Mouse (Mus musculus) hindbrain, embryonic 12.5 days (tissue): Measurements from ENCODE around the gene Sox6. TPM values are rescaled to one million over a fixed set of nuclear protein-coding genes. Genes with fewer than 3 reads are reported as not detected.

Experiments
- ATAC-seq: fragments of 200-750 bp; cut with Nextera tagmentation; 2 replicates; pipeline ENCODE4 v1.8.0; 2017; ENCODE audit warnings: moderate TSS enrichment; ENCODE audit not compliant: low FRiP score
- H3K27ac ChIP-seq: fragments of 300-500 bp; sonication (generic); 2 replicates; pipeline ENCODE4 v1.5.1; 2016; ENCODE audit warnings: mild to moderate bottlenecking
- H3K27me3 ChIP-seq: fragments of 300-500 bp; sonication (generic); 2 replicates; pipeline ENCODE4 v1.6.1; 2016; ENCODE audit warnings: mild to moderate bottlenecking
- H3K36me3 ChIP-seq: fragments of 300-500 bp; sonication (generic); 2 replicates; pipeline ENCODE4 v1.6.1; 2016; ENCODE audit warnings: mild to moderate bottlenecking
- H3K4me1 ChIP-seq: fragments of 300-500 bp; sonication (generic); 2 replicates; pipeline ENCODE4 v1.6.1; 2016
- H3K4me2 ChIP-seq: fragments of 300-500 bp; sonication (generic); replicated peaks from 2 replicates; pipeline ENCODE4 v1.6.1; 2016; ENCODE audit warnings: mild to moderate bottlenecking
- H3K4me3 ChIP-seq: fragments of 300-500 bp; sonication (generic); 2 replicates; pipeline ENCODE4 v1.5.1; 2016; ENCODE audit warnings: mild to moderate bottlenecking
- H3K9ac ChIP-seq: fragments of 300-500 bp; sonication (generic); 2 replicates; pipeline ENCODE4 v1.6.1; 2016; ENCODE audit warnings: mild to moderate bottlenecking, moderate library complexity
- H3K9me3 ChIP-seq: fragments of 300-500 bp; sonication (generic); replicated peaks from 2 replicates; pipeline ENCODE4 v1.6.1; 2016; ENCODE audit warnings: mild to moderate bottlenecking
- WGBS: fragments of 180-500 bp; shearing (Covaris S2); methylation state at CpG from one replicate; pipeline ENCODE4 v1.1.7; 2016; 5-methylcytosine and 5-hydroxymethylcytosine counted together
- polyA plus RNA-seq: library from polyadenylated mRNA; unstranded; fragments of >200 nt; fragmentation: Nextera tagmentation; extraction: Ambion mirVana; gene quantifications from 2 replicates; pipeline ENCODE4 v1.2.1, GENCODE M21; 2016

Sox6 gene
- polyA plus RNA-seq, 1 experiment from 2014 or later = 55.3 TPM

GRCm38 (mm10) chr7:115904798-115905207 is 133.8 kb downstream of the Sox6 start:
- ATAC-seq = peak; percentile 35; the same call in 1 of the 2 replicates
- Histone ChIP-seq H3K36me3 (no peaks in the 10 kb centered on the region), H3K27ac (no peak overlapping the region), H3K4me1 (peaks cover 17% of the 10 kb centered on the region), H3K27me3 (no peaks in the 10 kb centered on the region), H3K4me2 (no peak overlapping the region), H3K4me3 (no peak overlapping the region), H3K9ac (no peak overlapping the region), H3K9me3 (no peaks in the 10 kb centered on the region)
- WGBS = 51% methylated on average over 9 of the region's 9 CpGs

GRCm38 (mm10) chr7:115903931-115904797 is 134.4 kb downstream of the Sox6 start:
- H3K4me1 ChIP-seq = peaks cover 17% of the 10 kb centered on the region
- ATAC-seq = 0 out of 2 replicates have a peak, but pooled peaks have one; percentile 64
- H3K27ac ChIP-seq = no peak overlapping the region
- WGBS = 55% methylated on average over 5 of the region's 5 CpGs
- H3K9me3 ChIP-seq = no peaks in the 10 kb centered on the region
- H3K9ac ChIP-seq = no peak overlapping the region
- no peaks in the 10 kb centered on the region for H3K27me3 ChIP-seq
- H3K36me3 ChIP-seq = no peaks in the 10 kb centered on the region
- H3K4me2 ChIP-seq = no peak overlapping the region
- no peak overlapping the region for H3K4me3 ChIP-seq

GRCm38 (mm10) chr7:115903368-115903767 is 135.2 kb downstream of the Sox6 start:
- no peak overlapping the region for H3K9ac ChIP-seq
- no peak for ATAC-seq
- no peaks in the 10 kb centered on the region for H3K36me3 ChIP-seq
- H3K4me3 ChIP-seq = no peak overlapping the region
- no peaks in the 10 kb centered on the region for H3K9me3 ChIP-seq
- H3K4me2 ChIP-seq = no peak overlapping the region
- no peak overlapping the region for H3K27ac ChIP-seq
- 7% methylated on average over 1 of the region's 1 CpGs for WGBS
- H3K4me1 ChIP-seq = peaks cover 17% of the 10 kb centered on the region
- H3K27me3 ChIP-seq = no peaks in the 10 kb centered on the region

GRCm38 (mm10) chr7:115895831-115896230 is 142.8 kb downstream of the Sox6 start:
- no peak overlapping the region for H3K27ac ChIP-seq
- WGBS = 88% methylated on average over 6 of the region's 6 CpGs

GRCm38 (mm10) chr7:115895028-115895671 is 143.4 kb downstream of the Sox6 start:
- H3K36me3 ChIP-seq = no peaks in the 10 kb centered on the region
- H3K27me3 ChIP-seq = peaks cover 3% of the 10 kb centered on the region; the same call in 1 of the 2 replicates
- no peak overlapping the region for H3K9ac ChIP-seq
- no peak overlapping the region for H3K27ac ChIP-seq
- H3K4me3 ChIP-seq = no peak overlapping the region
- 84% methylated on average over 4 of the region's 4 CpGs for WGBS
- H3K9me3 ChIP-seq = no peaks in the 10 kb centered on the region
- peaks cover 3% of the 10 kb centered on the region; the same call in 1 of the 2 replicates for H3K4me1 ChIP-seq
- ATAC-seq = no peak
- no peak overlapping the region for H3K4me2 ChIP-seq

More at GRCm38 (mm10) chr7:115895831-115896230, 142.8 kb downstream of the Sox6 start:
- Histone ChIP-seq H3K4me3 (no peak overlapping the region), H3K4me2 (no peak overlapping the region), H3K9me3 (no peaks in the 10 kb centered on the region), H3K4me1 (peaks cover 3% of the 10 kb centered on the region; the same call in 1 of the 2 replicates), H3K36me3 (no peaks in the 10 kb centered on the region), H3K9ac (no peak overlapping the region), H3K27me3 (peaks cover 3% of the 10 kb centered on the region; the same call in 1 of the 2 replicates)
- no peak for ATAC-seq

GRCm38 (mm10) chr7:115891482-115891881 is 147.1 kb downstream of the Sox6 start:
- 88% methylated on average over 3 of the region's 3 CpGs for WGBS
- no peak for ATAC-seq

GRCm38 (mm10) chr7:115889926-115890325 is 148.7 kb downstream of the Sox6 start:
- 72% methylated on average over 7 of the region's 7 CpGs for WGBS
- H3K9me3 ChIP-seq = no peaks in the 10 kb centered on the region
- no peak overlapping the region for H3K4me3 ChIP-seq
- no peak overlapping the region for H3K27ac ChIP-seq
- no peak overlapping the region for H3K4me2 ChIP-seq
- ATAC-seq = no peak
- no peaks in the 10 kb centered on the region for H3K36me3 ChIP-seq
- no peaks in the 10 kb centered on the region for H3K27me3 ChIP-seq
- peaks cover 3% of the 10 kb centered on the region; the same call in 1 of the 2 replicates for H3K4me1 ChIP-seq
- no peak overlapping the region for H3K9ac ChIP-seq

More at GRCm38 (mm10) chr7:115891482-115891881, 147.1 kb downstream of the Sox6 start:
- no peaks in the 10 kb centered on the region for H3K9me3 ChIP-seq
- no peak overlapping the region for H3K4me2 ChIP-seq
- no peak overlapping the region for H3K27ac ChIP-seq
- H3K9ac ChIP-seq = no peak overlapping the region
- no peak overlapping the region for H3K4me3 ChIP-seq
- peaks cover 3% of the 10 kb centered on the region; the same call in 1 of the 2 replicates for H3K4me1 ChIP-seq
- H3K27me3 ChIP-seq = peaks cover 3% of the 10 kb centered on the region; the same call in 1 of the 2 replicates
- no peaks in the 10 kb centered on the region for H3K36me3 ChIP-seq

- no peak overlapping the region for H3K9ac ChIP-seq
- H3K27ac ChIP-seq = no peak overlapping the region
- H3K36me3 ChIP-seq = no peaks in the 10 kb centered on the region
- no peaks in the 10 kb centered on the region for H3K27me3 ChIP-seq
- no peaks in the 10 kb centered on the region for H3K9me3 ChIP-seq
- no peaks in the 10 kb centered on the region for H3K4me1 ChIP-seq
- WGBS = 100% methylated on average over 1 of the region's 1 CpGs
- ATAC-seq = no peak
- H3K4me2 ChIP-seq = no peak overlapping the region
- no peak overlapping the region for H3K4me3 ChIP-seq
Measured at GRCm38 (mm10) chr7:115888561-115888960, 150.0 kb downstream of the Sox6 start.

GRCm38 (mm10) chr7:115888120-115888519 is 150.5 kb downstream of the Sox6 start:
- H3K4me3 ChIP-seq = no peak overlapping the region
- H3K27ac ChIP-seq = no peak overlapping the region
- no peaks in the 10 kb centered on the region for H3K4me1 ChIP-seq
- no peaks in the 10 kb centered on the region for H3K9me3 ChIP-seq
- no peak overlapping the region for H3K9ac ChIP-seq
- no peak overlapping the region for H3K4me2 ChIP-seq
- ATAC-seq = no peak
- no peaks in the 10 kb centered on the region for H3K36me3 ChIP-seq
- 85% methylated on average over 7 of the region's 7 CpGs for WGBS
- no peaks in the 10 kb centered on the region for H3K27me3 ChIP-seq

- H3K9me3 ChIP-seq = no peaks in the 10 kb centered on the region
- 95% methylated on average over 2 of the region's 2 CpGs for WGBS
- H3K4me3 ChIP-seq = no peak overlapping the region
- H3K27ac ChIP-seq = no peak overlapping the region
- H3K27me3 ChIP-seq = no peaks in the 10 kb centered on the region
- H3K36me3 ChIP-seq = no peaks in the 10 kb centered on the region
- ATAC-seq = no peak
- peaks cover 5% of the 10 kb centered on the region for H3K4me1 ChIP-seq
- no peak overlapping the region for H3K9ac ChIP-seq
- H3K4me2 ChIP-seq = no peak overlapping the region
Measured at GRCm38 (mm10) chr7:115872903-115873302, 165.7 kb downstream of the Sox6 start.

GRCm38 (mm10) chr7:115868504-115868903 is 170.1 kb downstream of the Sox6 start:
- ATAC-seq = no peak
- 67% methylated on average over 2 of the region's 2 CpGs for WGBS
- Histone ChIP-seq H3K27ac (no peak overlapping the region), H3K36me3 (no peaks in the 10 kb centered on the region), H3K9me3 (no peaks in the 10 kb centered on the region), H3K4me2 (no peak overlapping the region), H3K4me3 (no peak overlapping the region), H3K4me1 (peaks cover 28% of the 10 kb centered on the region), H3K9ac (no peak overlapping the region), H3K27me3 (no peaks in the 10 kb centered on the region)

GRCm38 (mm10) chr7:115867518-115868270 is 170.9 kb downstream of the Sox6 start:
- no peak for ATAC-seq
- Histone ChIP-seq H3K4me3 (no peak overlapping the region), H3K36me3 (no peaks in the 10 kb centered on the region), H3K9me3 (no peaks in the 10 kb centered on the region), H3K4me2 (no peak overlapping the region; the same call in 1 of the 2 replicates), H3K4me1 (peaks cover 28% of the 10 kb centered on the region), H3K27ac (no peak overlapping the region), H3K27me3 (no peaks in the 10 kb centered on the region), H3K9ac (no peak overlapping the region)
- 24% methylated on average over 10 of the region's 10 CpGs for WGBS
